Mouse (Mus musculus): ENCODE measurements around the gene Tex261.

Tex261 gene

GRCm38 (mm10) chr6:83756051-83756450 lies 19.6 kb downstream of the Tex261 start:
- no peak for DNase-seq (ENCODE audit: low spot score)

- peak; percentile 83 for DNase-seq (ENCODE audit: low spot score)
Measured at GRCm38 (mm10) chr6:83750171-83750684, 25.4 kb downstream of the Tex261 start.

GRCm38 (mm10) chr6:83749286-83749685 lies 26.3 kb downstream of the Tex261 start:
- DNase-seq (ENCODE audit: low spot score): peak; percentile 15

- DNase-seq (ENCODE audit: low spot score): no peak
Measured at GRCm38 (mm10) chr6:83745466-83745865, 30.1 kb downstream of the Tex261 start.

GRCm38 (mm10) chr6:83744557-83744956 lies 31.1 kb downstream of the Tex261 start:
- no peak for DNase-seq (ENCODE audit: low spot score)

- no peak for DNase-seq (ENCODE audit: low spot score)
Measured at GRCm38 (mm10) chr6:83744126-83744525, 31.5 kb downstream of the Tex261 start.

GRCm38 (mm10) chr6:83743212-83743611 lies 32.4 kb downstream of the Tex261 start:
- DNase-seq (ENCODE audit: low spot score): no peak

GRCm38 (mm10) chr6:83742761-83743160 lies 32.9 kb downstream of the Tex261 start, which contains the start of gene Atp6v1b1:
Gene Atp6v1b1 (plus strand): TSS chr6:83742990.
- DNase-seq (ENCODE audit: low spot score): no peak

- no peak for DNase-seq (ENCODE audit: low spot score)
Measured at GRCm38 (mm10) chr6:83738596-83738995, 37.0 kb downstream of the Tex261 start.

GRCm38 (mm10) chr6:83737311-83737710 lies 38.3 kb downstream of the Tex261 start:
- no peak for DNase-seq (ENCODE audit: low spot score)

- DNase-seq (ENCODE audit: low spot score): peak; percentile 80
Measured at GRCm38 (mm10) chr6:83731128-83731527, 44.5 kb downstream of the Tex261 start.

GRCm38 (mm10) chr6:83729350-83729970 lies 46.2 kb downstream of the Tex261 start:
- DNase-seq (ENCODE audit: low spot score): no peak

- no peak for DNase-seq (ENCODE audit: low spot score)
Measured at GRCm38 (mm10) chr6:83728488-83728887, 47.1 kb downstream of the Tex261 start.

GRCm38 (mm10) chr6:83727178-83727577 lies 48.4 kb downstream of the Tex261 start:
- DNase-seq (ENCODE audit: low spot score): no peak

- no peak for DNase-seq (ENCODE audit: low spot score)
Measured at GRCm38 (mm10) chr6:83722526-83722925, 53.1 kb downstream of the Tex261 start.

Measured in embryo, embryonic 10 days (tissue).